Mouse (Mus musculus) right cerebral cortex, adult 2 months (tissue): ENCODE data around the gene Fam189a2.
A peak's percentile ranks its signal among the peaks of the same experiment; 100 is the strongest.

Source experiments
- DNase-seq, 2 experiments: peaks; one replicate each; pipeline ENCODE4 v3.0.0; 2021 to 2022; ENCODE audit warnings: low spot score in 2 of 2

Fam189a2 gene

GRCm38 (mm10) chr19:24025876-24026275, 4.9 kb downstream of the Fam189a2 start:
- DNase-seq: no peak

GRCm38 (mm10) chr19:24024667-24025066, 6.2 kb downstream of the Fam189a2 start:
- DNase-seq: no peak

- DNase-seq: peak in 1 of 2 experiments; percentile 21
Measured at GRCm38 (mm10) chr19:24024131-24024530, 6.7 kb downstream of the Fam189a2 start.

- DNase-seq: no peak
Measured at GRCm38 (mm10) chr19:24023351-24023750, 7.5 kb downstream of the Fam189a2 start.

- no peak for DNase-seq
Measured at GRCm38 (mm10) chr19:24022771-24023170, 8.0 kb downstream of the Fam189a2 start.

GRCm38 (mm10) chr19:24022301-24022700, 8.5 kb downstream of the Fam189a2 start:
- no peak for DNase-seq

GRCm38 (mm10) chr19:24020736-24021135, 10.1 kb downstream of the Fam189a2 start:
- no peak for DNase-seq

- no peak for DNase-seq
Measured at GRCm38 (mm10) chr19:24019609-24020008, 11.2 kb downstream of the Fam189a2 start.

GRCm38 (mm10) chr19:24018396-24018795, 12.4 kb downstream of the Fam189a2 start:
- no peak for DNase-seq

- DNase-seq: no peak
Measured at GRCm38 (mm10) chr19:24017892-24018291, 12.9 kb downstream of the Fam189a2 start.

GRCm38 (mm10) chr19:24017427-24017826, 13.4 kb downstream of the Fam189a2 start:
- no peak for DNase-seq

- no peak for DNase-seq
Measured at GRCm38 (mm10) chr19:24016706-24017386, 14.0 kb downstream of the Fam189a2 start.

GRCm38 (mm10) chr19:24013241-24013640, 17.6 kb downstream of the Fam189a2 start:
- no peak for DNase-seq

GRCm38 (mm10) chr19:24012479-24012878, 18.3 kb downstream of the Fam189a2 start:
- no peak for DNase-seq

- peak in 1 of 2 experiments; percentile 14 for DNase-seq
Measured at GRCm38 (mm10) chr19:24007638-24008360, 23.0 kb downstream of the Fam189a2 start.

- no peak for DNase-seq
Measured at GRCm38 (mm10) chr19:24007002-24007637, 23.7 kb downstream of the Fam189a2 start.

GRCm38 (mm10) chr19:23995766-23996399, 34.9 kb downstream of the Fam189a2 start:
- DNase-seq: no peak

GRCm38 (mm10) chr19:23988166-23988565, 42.7 kb downstream of the Fam189a2 start:
- no peak for DNase-seq

- DNase-seq: no peak
Measured at GRCm38 (mm10) chr19:23987291-23987690, 43.5 kb downstream of the Fam189a2 start.

GRCm38 (mm10) chr19:23984186-23984585, 46.6 kb downstream of the Fam189a2 start:
- no peak for DNase-seq

- peak; percentile 54 to 61 for DNase-seq
Measured at GRCm38 (mm10) chr19:23980598-23980997, 50.2 kb downstream of the Fam189a2 start.

GRCm38 (mm10) chr19:23977901-23978443, 52.8 kb downstream of the Fam189a2 start:
- DNase-seq: no peak
